Mouse (Mus musculus): ENCODE results near the gene Prkg1. TPM values are rescaled to one million over a fixed set of nuclear protein-coding genes. Genes with fewer than 3 reads are reported as not detected.

The Prkg1 gene
- total and polyA plus RNA-seq, 3 experiments, result 1.0 to 29.0 (median 22.9) TPM

DNA sequence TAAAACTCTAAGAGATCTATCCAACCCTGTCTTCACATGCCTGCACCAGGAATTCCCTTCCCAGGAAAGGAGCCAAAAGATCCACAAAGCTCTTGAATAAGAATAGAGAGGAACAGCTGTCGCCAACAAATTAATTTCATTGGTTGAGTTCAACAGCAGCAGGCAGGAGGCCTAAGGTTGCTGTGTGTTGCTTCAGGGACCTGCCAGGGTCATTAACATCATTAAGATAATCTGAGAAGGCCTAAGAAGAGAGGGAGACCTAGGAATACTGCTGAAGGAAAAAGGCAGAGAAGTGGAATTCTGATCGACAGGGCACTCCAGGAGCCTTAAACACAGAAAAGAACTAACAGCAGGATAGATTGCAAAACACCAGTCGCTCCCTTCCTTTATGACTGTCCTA, 413.0 kb downstream of the Prkg1 start:
- Histone ChIP-seq H3K27me3 (ENCODE audit: insufficient read depth, low read length) (peaks cover 26% of the 10 kb centered on the region), H3K4me3 (ENCODE audit: low read depth, low read length) (no peak overlapping the region), H3K9me3 (replicated peaks) (no peaks in the 10 kb centered on the region), H3K4me1 (ENCODE audit: insufficient read depth, low read depth, low read length) (no peaks in the 10 kb centered on the region), H3K36me3 (replicated peaks) (no peaks in the 10 kb centered on the region)
- ATAC-seq (ENCODE audit: extremely low read depth, insufficient number of reproducible peaks, low FRiP score, poor library complexity, severe bottlenecking), result no peak
- TF ChIP-seq TAL1 (conservative IDR thresholded peaks at IDR 0.05; ENCODE audit: low read depth, low read length) (no peak), CTCF (IDR thresholded peaks at IDR 0.05; ENCODE audit: low read depth, low read length) (no peak), POLR2AphosphoS5 (IDR thresholded peaks at IDR 0.05; ENCODE audit: insufficient replicate concordance, low read depth, low read length) (no peak), GATA2 (IDR thresholded peaks at IDR 0.05; ENCODE audit: borderline replicate concordance, low read depth, low read length) (no peak), GATA1 (IDR thresholded peaks at IDR 0.05; ENCODE audit: borderline replicate concordance, low read length) (no peak)
- DNase-seq (ENCODE audit: low spot score), result no peak

DNA sequence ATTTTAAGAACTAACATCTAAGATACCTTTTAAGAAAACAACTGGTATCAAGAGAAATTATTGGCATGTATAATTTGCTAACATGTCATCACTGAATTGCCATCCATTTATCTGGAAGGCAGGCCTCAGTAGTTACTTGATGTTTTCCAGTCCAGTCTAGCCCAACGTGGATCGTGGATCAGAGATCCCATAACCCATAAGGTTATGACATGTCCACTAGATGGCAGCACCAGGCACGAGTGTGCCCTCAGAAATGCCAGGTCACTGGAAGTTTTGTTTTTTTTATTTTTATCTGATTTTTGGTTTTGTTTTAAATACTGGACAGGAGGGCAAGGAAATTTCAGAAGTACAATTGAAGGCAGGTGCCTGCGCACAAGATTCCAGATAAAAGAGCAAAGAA, 422.7 kb downstream of the Prkg1 start:
- no peak overlapping the region for H3K4me3 ChIP-seq (ENCODE audit: low read depth, low read length)
- H3K27me3 ChIP-seq (ENCODE audit: insufficient read depth, low read length), result peaks cover 8% of the 10 kb centered on the region; the same call in 1 of the 2 replicates
- no peaks in the 10 kb centered on the region for H3K36me3 ChIP-seq (replicated peaks)
- peak; percentile 36; the same call in 1 of the 2 replicates for TF ChIP-seq CTCF (IDR thresholded peaks at IDR 0.05; ENCODE audit: low read depth, low read length)
- no peak for TF ChIP-seq TAL1 (conservative IDR thresholded peaks at IDR 0.05; ENCODE audit: low read depth, low read length)
- no peak for TF ChIP-seq GATA1 (IDR thresholded peaks at IDR 0.05; ENCODE audit: borderline replicate concordance, low read length)
- no peak for TF ChIP-seq POLR2AphosphoS5 (IDR thresholded peaks at IDR 0.05; ENCODE audit: insufficient replicate concordance, low read depth, low read length)
- H3K9me3 ChIP-seq (replicated peaks), result no peaks in the 10 kb centered on the region
- DNase-seq (ENCODE audit: low spot score) (peak; percentile 20), ATAC-seq (ENCODE audit: extremely low read depth, insufficient number of reproducible peaks, low FRiP score, poor library complexity, severe bottlenecking) (no peak)
- peaks cover 25% of the 10 kb centered on the region for H3K4me1 ChIP-seq (ENCODE audit: insufficient read depth, low read depth, low read length)

DNA sequence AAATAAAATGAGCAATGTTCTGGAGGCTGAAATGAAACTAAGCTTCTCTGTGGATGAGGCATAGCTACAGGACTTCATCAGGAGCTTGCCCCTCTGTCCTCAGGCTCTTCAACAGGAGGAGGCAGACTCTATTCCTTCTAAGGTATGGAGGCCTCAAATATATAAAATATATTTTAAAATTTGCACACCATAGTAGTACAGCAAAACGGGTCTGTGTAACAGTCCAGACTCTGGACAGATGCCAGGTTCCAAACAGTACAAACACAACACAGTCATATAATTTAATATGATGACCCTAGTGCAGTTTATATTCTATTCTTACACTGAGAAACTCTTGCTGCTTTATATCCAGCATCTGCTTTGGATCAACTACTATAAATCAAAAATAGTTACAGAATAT, 423.9 kb downstream of the Prkg1 start:
- H3K4me1 ChIP-seq (ENCODE audit: insufficient read depth, low read depth, low read length), result peaks cover 34% of the 10 kb centered on the region
- H3K9me3 ChIP-seq (replicated peaks), result no peaks in the 10 kb centered on the region
- DNase-seq (ENCODE audit: low spot score) (no peak), ATAC-seq (ENCODE audit: extremely low read depth, insufficient number of reproducible peaks, low FRiP score, poor library complexity, severe bottlenecking) (no peak)
- H3K4me3 ChIP-seq (ENCODE audit: low read depth, low read length), result no peak overlapping the region
- H3K36me3 ChIP-seq (replicated peaks), result no peaks in the 10 kb centered on the region
- TF ChIP-seq CTCF (IDR thresholded peaks at IDR 0.05; ENCODE audit: low read depth, low read length) (no peak), GATA1 (IDR thresholded peaks at IDR 0.05; ENCODE audit: borderline replicate concordance, low read length) (no peak), TAL1 (conservative IDR thresholded peaks at IDR 0.05; ENCODE audit: low read depth, low read length) (no peak), POLR2AphosphoS5 (IDR thresholded peaks at IDR 0.05; ENCODE audit: insufficient replicate concordance, low read depth, low read length) (no peak), GATA2 (IDR thresholded peaks at IDR 0.05; ENCODE audit: borderline replicate concordance, low read depth, low read length) (no peak)
- H3K27me3 ChIP-seq (ENCODE audit: insufficient read depth, low read length), result 0 out of 2 replicates have a peak, but pooled peaks cover 3% of the 10 kb centered on the region

DNA sequence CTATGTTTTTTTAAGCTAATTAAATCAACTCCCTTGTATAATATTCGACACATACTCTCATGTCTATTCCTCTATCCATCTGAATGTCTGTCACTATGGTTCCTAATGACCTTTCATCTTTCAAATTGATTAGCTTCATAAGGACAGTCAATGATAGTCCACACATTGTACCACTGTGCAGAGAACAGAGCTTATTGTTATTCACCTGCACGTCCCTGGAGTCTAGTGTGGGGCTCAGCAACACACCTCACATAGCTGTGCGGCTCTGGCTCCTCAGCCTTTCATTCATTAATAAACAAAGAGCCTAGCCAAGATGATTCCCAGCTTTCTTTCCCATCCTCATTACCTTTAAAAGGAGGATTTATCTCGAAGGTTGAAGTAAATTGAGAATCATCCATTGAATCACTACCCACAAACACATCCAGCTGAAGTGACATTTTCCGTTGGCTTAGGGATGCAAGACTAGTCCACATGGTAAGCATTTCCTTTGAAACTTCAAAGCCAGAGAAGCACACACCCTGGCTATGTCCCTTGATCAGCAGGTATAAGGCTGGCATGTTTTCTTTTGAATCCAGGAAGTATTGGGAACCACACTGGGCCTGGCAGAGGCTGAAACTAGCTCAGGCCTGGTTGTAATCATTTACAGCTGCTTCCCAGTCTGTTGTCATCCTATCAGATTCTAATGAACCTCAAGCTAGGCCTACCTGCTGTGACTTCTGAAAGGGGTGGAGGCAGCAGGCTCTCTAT, 426.3 kb downstream of the Prkg1 start:
- no peak for ATAC-seq (ENCODE audit: extremely low read depth, insufficient number of reproducible peaks, low FRiP score, poor library complexity, severe bottlenecking)
- DNase-seq (ENCODE audit: low spot score), result no peak
- Histone ChIP-seq H3K9me3 (replicated peaks) (no peaks in the 10 kb centered on the region), H3K27me3 (ENCODE audit: insufficient read depth, low read length) (peaks cover 4% of the 10 kb centered on the region; the same call in 1 of the 2 replicates), H3K4me1 (ENCODE audit: insufficient read depth, low read depth, low read length) (peaks cover 34% of the 10 kb centered on the region), H3K36me3 (replicated peaks) (no peaks in the 10 kb centered on the region), H3K4me3 (ENCODE audit: low read depth, low read length) (no peak overlapping the region)
- TF ChIP-seq POLR2AphosphoS5 (IDR thresholded peaks at IDR 0.05; ENCODE audit: insufficient replicate concordance, low read depth, low read length) (no peak), TAL1 (conservative IDR thresholded peaks at IDR 0.05; ENCODE audit: low read depth, low read length) (no peak), GATA2 (IDR thresholded peaks at IDR 0.05; ENCODE audit: borderline replicate concordance, low read depth, low read length) (no peak), CTCF (IDR thresholded peaks at IDR 0.05; ENCODE audit: low read depth, low read length) (no peak), GATA1 (IDR thresholded peaks at IDR 0.05; ENCODE audit: borderline replicate concordance, low read length) (no peak)

DNA sequence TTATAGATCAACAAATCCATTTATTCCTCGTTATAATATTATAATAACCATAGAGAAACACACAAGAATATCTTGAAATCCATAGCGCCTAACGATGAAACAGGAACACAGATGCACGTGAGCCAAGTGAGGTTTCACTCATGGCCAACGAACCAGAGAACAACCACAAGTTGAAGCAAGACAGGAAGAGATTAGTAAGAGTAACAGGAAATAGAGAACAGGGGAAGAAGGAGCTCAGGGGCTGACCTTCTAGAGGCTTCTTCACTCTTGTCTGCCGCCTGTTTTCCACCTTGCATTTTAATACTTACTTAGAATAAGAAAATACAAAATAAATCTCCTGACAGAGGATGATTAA, 427.0 kb downstream of the Prkg1 start:
- Histone ChIP-seq H3K4me1 (ENCODE audit: insufficient read depth, low read depth, low read length) (peaks cover 34% of the 10 kb centered on the region), H3K9me3 (replicated peaks) (no peaks in the 10 kb centered on the region), H3K27me3 (ENCODE audit: insufficient read depth, low read length) (peaks cover 6% of the 10 kb centered on the region; the same call in 1 of the 2 replicates), H3K4me3 (ENCODE audit: low read depth, low read length) (no peak overlapping the region; the same call in 1 of the 2 replicates), H3K36me3 (replicated peaks) (no peaks in the 10 kb centered on the region)
- ATAC-seq (ENCODE audit: extremely low read depth, insufficient number of reproducible peaks, low FRiP score, poor library complexity, severe bottlenecking) (peak; percentile 70), DNase-seq (ENCODE audit: low spot score) (peak; percentile 7)
- TF ChIP-seq CTCF (IDR thresholded peaks at IDR 0.05; ENCODE audit: low read depth, low read length) (no peak), GATA2 (IDR thresholded peaks at IDR 0.05; ENCODE audit: borderline replicate concordance, low read depth, low read length) (no peak)

DNA sequence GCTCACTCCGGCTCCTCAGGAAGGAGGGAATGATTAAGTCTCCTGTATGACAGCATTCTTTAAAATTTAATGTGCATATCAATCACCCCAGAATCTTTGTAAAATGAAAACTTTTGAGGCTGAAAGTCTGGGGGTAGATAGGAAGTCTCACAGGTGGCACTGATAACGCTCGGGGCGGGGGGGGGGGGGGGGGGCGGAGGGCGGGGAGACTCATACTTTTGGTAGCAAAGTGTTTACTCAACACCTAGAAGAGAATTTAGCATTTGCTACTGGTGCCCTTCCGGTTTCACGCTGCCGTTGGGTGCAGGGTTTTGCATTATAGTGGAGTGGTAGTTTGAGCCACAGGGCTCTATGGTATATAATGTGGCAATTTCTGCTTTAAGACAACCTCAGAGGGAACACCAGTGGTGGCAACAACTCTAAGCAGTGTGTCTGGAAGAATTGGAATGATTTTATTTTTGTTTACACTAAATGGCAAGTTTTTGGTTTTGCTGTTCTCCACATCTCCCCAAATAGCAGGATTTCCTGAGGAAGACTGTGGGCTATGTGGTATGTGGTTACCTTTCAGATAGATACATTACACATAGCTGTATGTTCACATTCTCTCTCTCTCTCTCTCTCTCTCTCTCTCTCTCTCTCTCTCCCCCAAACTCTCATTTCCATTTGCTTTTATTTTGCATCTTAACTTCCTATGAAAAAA, 427.5 kb downstream of the Prkg1 start:
- H3K4me3 ChIP-seq (ENCODE audit: low read depth, low read length), result no peak overlapping the region; the same call in 1 of the 2 replicates

More for the DNA sequence above, 427.5 kb downstream of the Prkg1 start:
- no peaks in the 10 kb centered on the region for H3K9me3 ChIP-seq (replicated peaks)
- no peaks in the 10 kb centered on the region for H3K36me3 ChIP-seq (replicated peaks)
- peak; percentile 54 for ATAC-seq (ENCODE audit: extremely low read depth, insufficient number of reproducible peaks, low FRiP score, poor library complexity, severe bottlenecking)
- DNase-seq (ENCODE audit: low spot score), result peak; percentile 13
- peaks cover 30% of the 10 kb centered on the region for H3K4me1 ChIP-seq (ENCODE audit: insufficient read depth, low read depth, low read length)
- no peak for TF ChIP-seq GATA2 (IDR thresholded peaks at IDR 0.05; ENCODE audit: borderline replicate concordance, low read depth, low read length)
- TF ChIP-seq GATA1 (IDR thresholded peaks at IDR 0.05; ENCODE audit: borderline replicate concordance, low read length), result no peak
- 0 out of 2 replicates have a peak, but pooled peaks have one; percentile 14 for TF ChIP-seq TAL1 (conservative IDR thresholded peaks at IDR 0.05; ENCODE audit: low read depth, low read length)
- peaks cover 4% of the 10 kb centered on the region; the same call in 1 of the 2 replicates for H3K27me3 ChIP-seq (ENCODE audit: insufficient read depth, low read length)
